Mouse (Mus musculus) retina, embryonic 14.5 days (tissue): ENCODE measurements around the gene Spata18.
A peak's percentile ranks its signal among the peaks of the same experiment; 100 is the strongest.

Source experiments
- DNase-seq: peaks from one replicate; pipeline ENCODE4 v3.0.0-alpha.2; 2015; ENCODE audit warnings: low spot score

The Spata18 gene

DNA sequence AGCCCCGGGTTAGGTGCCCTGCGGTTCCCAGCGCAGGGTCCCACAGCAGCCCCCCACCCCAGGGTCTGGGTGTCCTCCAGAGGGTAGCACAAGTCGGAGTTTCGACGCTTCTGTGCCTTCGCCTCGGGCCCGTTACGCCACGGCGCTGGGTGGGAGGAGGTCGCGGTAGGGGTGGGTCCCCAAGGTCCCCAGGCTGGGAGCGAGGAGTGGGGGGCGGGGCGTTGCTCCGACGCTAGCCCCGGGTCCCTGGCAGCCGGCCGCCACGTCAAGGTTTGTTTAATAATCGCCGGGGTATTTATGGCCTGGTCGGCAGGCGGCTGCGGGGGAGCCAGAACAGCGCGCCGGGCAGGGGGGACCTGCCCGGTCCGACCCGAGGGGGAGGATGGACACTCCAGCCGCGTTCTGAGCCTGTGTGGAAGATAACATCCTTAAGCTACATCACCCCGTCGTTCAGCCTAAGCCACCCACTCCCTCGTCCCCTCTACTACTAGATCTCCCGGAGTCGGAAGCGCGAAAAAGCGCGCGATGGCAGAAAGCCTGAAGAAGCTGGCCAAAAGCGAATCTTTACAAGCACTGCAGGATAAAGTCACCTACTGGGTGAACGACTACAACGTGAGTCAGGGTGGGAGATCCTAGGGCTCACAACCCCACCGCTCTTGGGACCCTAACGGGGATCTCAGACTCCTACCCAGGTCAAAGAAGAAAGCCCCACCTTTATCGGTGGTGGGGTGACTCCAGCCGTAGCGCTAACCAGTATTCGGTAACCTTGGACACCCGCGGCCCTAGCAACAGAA lies at the start of gene Spata18:
Spata18 (plus strand) TSS at position 319 of the 794 bp plus-strand sequence.
- DNase-seq = peak; percentile 54

DNA sequence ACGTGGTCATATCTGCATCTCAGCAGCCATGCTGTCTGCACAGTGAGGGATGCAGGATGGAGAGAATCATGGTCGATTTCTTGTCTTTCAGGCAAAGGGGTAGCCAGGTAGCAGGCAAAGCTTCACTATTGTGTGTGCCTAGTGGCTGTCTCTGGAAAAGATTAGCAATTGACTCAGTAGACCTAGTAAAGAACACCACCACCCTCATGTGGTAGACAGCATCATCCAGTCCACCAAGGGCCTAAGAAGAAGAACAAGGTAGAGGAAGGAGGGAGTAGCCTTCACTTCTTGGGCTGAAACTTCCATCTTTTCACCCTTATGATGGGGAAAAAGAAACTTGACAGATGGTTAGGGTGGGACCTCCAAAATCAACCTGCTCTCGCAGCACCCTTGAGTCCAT lies 48.3 kb upstream of the Spata18 start:
- no peak for DNase-seq

DNA sequence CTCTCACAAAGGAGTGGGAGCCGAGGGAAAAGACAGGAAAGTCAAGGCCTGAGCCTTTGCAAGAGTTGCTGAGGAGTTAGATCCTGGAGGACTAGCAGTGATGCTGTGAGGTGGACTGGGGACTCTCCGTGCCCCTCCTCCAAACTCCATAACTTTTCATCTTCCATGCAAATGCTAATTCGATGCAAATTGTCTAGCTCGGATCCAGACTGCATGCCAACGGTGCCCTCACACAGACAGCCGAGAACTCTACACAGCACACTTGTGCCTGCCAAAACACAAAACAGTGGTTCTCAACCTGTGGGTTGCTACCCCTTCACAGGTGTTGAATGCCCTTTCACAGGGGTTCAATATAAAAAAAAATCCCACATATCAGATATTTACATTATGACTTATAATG lies 46.6 kb upstream of the Spata18 start:
- DNase-seq = no peak

DNA sequence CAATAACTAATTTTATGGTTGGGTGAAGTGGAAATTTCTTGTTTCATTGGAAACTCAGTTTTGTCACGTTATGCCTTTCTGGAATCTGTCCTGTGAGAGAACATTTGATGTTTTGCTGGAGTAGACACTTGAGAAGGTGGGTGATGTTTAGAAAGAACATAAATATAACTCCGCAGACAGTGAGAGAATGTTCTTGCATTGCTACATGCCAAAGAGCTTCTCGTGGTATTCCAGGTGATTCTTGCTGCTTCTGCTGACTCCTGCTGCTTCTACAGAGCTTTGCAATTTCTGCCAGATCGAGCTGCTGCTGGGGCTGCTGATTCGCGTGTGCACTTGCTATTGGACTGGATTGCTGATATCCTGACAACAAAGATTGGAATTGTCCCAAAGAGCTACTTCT lies 46.2 kb upstream of the Spata18 start:
- no peak for DNase-seq

DNA sequence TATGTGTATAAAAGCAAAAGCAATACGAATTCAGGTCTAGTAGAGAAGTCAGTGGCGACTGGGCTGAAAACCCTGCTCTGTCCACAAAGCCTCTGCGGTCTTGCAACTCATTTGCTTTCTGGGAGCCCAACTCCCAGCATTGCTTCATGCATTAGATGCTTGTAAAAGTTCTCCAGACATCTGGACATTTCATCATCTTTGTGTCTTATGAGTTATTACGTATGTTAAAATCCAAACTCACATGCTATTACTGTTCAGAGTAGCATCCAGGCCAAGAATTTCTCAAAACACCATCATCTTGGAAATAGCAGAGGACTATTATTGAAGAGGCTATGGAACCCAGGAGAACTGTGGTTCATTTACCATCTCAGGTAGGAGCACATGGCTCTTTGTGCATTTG lies 40.1 kb upstream of the Spata18 start:
- no peak for DNase-seq

DNA sequence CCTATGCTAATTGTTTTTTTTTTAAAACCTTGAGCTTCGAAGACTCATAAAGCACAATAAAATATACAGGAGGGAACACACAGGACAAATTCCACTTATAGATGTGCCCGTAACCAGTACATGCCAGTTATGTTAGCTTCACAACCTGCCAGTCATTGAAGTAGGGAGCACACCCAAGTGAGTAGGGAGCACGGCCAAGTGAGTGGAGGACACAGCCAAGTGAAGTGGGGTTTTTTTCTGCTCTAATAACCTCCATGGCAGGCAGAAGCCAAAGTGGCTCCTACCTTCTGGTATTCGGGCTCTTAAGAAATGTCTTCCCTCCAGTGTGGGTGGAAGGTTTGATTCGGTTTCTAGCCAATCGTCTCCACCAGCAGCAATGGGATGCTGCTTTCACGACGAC lies 37.9 kb upstream of the Spata18 start:
- DNase-seq = no peak

DNA sequence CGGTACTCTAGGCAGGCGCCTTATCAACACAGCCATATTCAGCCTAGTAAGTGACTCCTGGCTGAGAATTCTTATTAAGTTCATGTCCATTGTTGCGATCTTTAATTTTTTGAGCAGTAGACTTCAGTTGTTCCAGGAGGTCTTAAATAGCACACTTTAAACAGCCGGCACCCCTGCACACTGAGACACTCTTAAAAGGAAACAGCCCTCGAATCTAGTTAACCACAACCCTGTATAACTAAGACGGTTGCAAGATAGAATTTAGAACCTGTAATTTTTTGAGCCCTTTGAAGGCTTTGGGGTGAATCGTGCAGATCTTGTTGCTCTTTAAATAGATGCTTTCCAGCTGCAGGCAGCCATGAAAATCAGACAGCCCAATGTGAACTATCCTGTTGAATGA lies 36.0 kb upstream of the Spata18 start:
- DNase-seq = no peak

DNA sequence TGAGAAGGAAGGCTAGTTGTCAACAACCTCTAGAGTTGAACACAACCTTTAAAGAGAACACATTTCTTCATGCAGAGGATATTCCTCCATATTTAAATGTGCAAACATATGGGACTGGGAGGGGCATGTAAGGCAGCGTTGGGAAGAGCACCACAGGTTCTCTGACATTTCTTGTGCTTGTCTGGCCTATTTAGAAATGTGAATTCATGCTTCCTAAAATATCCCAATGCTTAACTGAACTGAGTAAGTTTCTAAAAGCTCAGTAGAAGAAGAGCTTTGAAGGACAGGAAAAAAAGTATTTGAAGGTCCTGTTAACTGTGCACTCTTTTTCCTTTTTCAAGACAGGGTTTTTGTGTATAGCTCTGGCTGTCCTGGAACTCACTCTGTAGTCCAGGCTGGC lies 32.2 kb upstream of the Spata18 start:
- DNase-seq = no peak

DNA sequence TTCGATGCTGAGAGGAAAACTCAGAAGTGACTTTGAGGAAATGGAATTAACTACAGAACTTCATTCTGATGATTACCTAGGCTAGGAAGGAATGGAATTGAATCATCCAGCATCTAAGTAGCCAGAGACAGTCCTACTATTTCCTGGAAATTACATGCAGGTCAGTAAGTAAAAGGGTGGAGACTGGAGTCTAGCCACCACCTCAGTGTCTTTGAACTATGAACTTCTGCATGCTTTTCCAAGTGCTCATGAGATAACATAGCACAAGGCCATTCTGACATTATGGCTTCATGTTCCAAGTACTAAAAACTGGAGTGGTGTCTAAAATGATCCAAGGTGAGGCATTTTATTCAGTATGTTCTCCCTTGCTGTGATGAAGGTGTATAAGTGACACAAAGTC lies 25.7 kb upstream of the Spata18 start:
- no peak for DNase-seq

DNA sequence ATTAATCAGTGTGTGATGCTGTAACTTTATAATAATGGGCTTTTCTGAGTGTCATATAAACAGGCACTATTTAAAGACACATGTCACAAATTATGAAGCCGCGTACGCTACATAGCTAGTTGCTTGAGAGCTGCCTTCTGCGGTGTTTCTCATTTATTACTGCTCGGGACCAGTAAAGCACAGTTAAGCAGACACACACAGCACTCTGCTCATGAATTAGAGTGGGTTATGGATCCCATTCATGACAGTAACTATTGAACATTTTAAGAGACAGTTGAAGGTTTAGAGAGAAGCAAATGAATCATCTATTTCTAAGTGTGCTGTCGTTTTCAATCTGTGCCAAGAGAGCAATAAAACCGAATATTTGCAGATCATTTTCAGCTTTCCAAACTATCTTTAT lies 24.3 kb upstream of the Spata18 start:
- DNase-seq = no peak

DNA sequence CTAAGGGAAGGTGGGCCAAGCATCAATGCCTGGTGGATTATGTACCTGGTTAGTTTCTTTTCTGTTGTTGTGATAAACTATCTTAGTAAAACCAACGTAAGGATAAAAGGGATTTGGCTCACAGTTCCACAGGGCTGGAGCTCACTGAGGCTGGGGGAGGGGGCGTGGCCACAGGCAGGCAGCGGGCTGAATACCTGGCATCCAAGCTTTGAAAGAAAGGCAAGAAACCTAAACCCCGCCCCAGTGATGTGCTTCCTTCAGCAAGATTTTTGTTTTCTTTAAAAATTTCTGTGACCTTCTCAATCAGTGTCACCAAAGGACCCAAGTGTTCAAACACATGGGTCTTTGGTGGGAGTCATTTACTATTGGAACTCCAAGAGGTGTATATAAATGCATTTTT lies 23.6 kb upstream of the Spata18 start:
- no peak for DNase-seq

DNA sequence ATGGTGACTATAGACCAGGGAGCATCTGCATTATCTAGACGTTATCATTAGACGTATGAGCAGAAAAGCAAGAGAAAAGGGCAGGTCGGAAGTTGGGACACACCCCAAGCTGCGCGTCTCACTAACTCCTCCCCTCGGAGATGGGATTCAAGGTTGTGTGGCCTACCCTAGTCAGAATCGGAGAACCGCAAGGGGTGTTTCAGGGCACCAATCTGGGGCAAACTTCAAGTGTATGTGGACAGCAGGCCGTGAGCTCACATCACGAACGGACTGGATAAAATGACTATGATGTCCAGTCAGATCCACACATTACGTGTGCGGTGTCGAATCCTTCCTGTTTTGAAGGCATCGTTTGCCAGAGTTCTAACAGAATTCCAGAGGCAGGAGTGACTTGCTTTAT lies 23.2 kb upstream of the Spata18 start:
- DNase-seq = no peak

DNA sequence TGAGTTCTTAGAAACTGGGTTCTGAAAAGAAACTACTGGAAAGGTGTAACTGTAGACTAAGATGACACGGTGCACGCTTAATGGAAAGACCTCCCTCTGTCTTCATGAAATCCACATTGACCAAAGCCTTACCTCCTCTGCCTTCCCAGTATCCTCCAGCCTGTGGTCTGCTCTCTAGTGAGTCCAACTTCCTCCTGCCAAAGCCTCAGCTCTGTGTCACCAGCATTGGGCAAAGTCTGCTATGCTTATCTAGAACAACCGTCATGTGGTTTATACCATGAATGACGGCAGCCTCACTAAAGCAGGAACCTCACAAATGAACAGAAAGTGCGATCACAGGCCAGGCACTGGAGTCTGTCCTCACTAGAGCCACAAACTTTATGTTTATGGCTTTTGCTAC lies 21.0 kb upstream of the Spata18 start:
- no peak for DNase-seq

DNA sequence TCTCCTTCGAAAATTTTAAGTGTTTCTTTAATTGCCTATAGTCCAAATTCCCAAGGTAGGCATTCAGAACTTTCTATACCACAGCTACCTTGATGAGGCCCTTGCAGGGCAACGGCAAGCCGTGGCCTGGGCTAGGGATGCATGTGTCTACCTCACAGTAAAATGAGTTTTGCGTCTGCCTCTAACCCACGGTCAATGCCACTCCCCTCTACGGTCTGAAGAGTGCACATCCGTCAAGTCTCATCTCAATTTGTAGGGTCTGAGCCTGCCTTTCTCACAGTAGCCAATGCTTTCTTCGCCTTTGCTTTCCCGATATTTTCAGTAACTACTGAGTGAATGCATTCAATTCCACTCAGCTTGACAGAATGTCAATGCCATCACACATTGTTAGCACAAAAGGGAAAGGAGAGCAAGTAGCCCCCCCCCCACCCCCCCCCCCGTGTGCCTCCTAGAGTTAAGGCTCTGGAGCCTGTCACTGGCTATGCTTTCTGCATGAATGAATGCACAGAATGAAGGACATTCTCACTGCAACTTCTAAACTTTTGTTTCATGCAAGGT lies 20.1 kb upstream of the Spata18 start:
- peak; percentile 68 for DNase-seq

DNA sequence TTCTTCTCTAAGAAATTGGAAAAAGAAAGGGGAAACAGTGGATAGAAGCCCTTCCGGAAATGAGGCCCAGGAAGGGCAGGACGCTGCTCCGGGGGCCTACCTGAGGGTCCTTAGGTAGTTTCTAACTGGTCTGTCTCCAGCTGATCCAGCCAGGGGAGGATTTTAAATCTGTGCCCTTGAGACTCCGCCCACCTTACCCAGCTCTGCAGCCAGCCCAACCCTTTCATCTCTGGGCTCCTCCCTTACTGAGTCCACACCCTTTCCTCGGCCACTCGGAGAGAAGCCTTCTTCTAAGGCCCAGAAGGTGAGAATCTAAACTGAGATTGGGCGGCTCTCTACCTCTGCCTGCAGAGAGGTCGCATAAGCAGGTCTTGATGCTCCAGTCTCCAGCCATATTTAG lies 18.9 kb upstream of the Spata18 start, which contains the start of gene Lrrc66:
Lrrc66 (minus strand) TSS at position 236 of the 400 bp plus-strand sequence.
- DNase-seq = no peak

DNA sequence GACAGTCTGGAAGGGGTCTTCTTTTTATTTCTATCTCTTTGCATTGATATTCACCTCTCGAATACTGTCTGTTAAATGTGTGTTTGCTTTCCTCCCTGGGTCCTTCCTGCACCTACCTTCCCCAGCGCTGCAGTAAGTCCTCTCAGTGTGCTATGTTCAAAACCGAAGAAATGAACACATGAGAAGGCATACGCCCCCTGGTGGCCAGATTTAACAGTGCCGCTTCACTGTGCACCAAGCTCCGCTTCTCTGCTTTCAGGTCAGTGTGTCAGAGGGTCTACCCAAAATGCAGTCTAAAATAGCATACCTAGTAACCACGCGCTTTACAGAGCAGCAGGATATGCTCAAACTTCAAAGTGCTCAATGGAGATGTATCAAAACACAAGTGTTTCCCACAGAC lies 18.0 kb upstream of the Spata18 start:
- peak; percentile 84 for DNase-seq

DNA sequence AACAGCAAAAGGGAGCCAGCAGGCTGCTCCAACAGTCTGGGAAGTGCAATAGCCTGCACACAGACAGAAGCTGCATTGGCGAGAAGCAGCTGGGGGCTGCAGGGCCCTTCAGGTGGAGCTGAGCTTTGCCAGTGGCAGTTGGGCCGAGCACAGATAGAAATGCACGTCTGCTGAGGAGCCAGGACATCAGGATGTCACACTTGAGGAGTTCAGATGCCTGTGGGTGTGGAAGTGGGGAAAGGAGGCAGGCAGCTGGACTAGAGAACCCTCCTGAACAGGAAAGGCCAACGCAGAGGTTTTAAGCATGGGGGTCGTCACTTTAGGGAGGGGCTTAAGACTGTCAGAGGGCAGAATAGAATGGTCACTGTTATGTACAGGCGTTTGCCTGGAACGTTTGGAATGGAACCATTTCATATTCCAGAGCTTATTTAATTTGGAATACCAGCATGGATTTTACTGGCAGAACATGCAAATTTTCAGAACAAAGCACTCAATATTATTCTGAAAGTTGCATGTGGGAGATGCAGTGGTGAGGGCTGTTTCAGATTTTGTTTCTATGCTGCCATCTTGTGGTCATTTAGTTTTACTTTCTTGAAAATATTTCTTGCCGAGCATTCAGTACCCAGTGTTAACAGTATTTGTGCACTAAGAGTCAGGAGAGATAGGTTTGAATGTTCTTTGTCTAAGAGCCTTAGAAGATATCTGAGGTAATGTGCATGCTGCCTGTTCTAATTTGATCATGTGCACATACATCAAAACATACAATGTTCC lies 13.7 kb upstream of the Spata18 start:
- DNase-seq = peak; percentile 88

DNA sequence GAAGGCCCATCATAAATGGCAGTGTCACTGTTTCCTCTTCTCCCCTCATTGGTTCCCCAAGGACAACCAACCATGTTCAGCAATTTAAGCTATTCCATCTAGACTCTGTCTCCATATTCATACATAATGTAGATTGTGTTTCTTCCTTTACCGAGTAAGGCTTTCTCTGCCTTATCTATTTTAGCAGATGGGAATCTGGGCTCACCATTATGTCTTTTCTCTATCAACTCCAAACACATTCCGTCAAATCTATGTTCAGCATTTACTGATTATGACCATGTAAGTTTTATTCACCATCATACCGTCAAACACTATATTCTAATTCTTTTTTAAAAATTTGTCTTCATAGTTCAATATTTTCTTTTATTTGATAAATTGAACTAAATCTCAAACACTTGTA lies 10.1 kb upstream of the Spata18 start:
- DNase-seq = no peak

DNA sequence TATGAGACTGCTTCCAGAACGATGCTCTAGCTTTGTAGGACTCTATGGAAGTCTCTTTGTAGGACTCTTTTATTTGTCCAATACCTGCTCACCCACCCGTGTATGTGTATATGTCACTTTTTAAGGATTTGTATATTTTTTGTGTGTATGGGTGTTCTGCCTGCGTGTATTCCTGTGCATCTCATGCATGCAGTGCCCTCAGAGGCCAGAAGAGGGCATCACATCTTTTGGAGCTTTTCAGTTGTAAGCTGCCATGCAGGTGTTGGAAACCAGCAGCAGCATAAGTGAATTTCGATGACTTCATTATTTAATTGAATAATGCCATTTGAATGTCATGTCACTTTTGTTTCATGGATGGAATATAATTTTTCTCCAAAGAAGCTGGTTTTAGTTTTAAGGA lies 9.1 kb upstream of the Spata18 start:
- DNase-seq = peak; percentile 50

DNA sequence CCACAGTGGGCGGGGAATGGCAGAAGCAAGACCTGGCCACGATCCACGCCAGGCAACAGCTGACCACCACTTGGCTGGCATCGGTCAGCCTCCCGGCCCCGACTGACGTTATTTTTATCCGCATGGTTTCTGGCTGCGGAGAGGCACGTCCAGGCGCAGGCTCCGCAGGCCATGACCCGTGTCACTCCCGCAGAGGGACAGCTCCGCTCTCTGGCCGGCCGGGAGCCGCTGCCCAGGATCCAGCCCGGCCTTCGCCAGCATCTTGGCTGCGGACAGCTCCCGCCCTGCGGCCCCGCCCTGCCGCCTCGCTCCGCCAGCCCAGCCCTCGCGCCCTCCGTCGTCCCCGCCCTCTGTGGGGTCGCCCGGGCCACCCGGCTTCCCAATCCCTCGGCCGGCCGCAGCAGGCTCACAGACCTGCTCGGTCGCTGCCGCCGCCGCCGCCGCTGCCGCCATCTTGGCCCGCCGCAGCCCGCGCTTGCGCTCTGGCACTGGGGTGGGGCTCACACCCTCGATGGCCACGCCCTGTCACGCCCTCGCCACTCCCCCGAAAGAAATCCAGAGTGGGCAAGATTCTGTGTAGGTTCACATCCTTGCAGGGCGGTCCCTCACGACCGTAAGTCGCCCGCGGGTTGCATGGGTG lies 3.8 kb upstream of the Spata18 start, which contains the start of gene Sgcb:
Sgcb (minus strand) TSS at position 530 of the 640 bp plus-strand sequence.
- DNase-seq = peak; percentile 85

DNA sequence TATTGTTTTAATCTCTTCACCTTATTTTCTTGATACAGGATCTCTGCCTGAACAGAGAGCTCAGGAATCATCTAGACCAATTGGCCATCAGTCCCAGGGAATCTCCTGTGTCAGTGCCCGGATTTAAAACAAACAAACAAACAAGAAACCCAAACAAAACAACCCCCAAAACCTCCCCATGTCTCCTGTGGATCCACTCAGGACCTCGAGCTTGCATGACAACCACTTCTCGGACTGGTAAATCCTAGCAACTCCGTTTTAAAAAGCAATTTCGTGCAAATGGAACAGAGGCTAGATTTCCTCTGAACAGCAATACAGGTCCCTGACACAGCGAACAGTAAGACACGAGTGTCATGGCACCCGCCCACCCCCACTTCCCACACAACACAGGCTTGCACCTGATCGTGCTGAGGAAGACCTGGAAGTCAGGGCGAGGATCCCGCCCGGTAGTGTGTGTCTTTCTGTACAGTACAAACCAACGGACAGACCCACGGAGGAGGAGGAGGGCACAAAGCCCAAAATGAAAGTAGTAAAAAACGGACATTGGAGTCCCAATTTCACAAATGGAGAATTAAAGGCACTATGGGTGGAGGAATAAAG lies 714 bp upstream of the Spata18 start:
- peak; percentile 38 for DNase-seq

DNA sequence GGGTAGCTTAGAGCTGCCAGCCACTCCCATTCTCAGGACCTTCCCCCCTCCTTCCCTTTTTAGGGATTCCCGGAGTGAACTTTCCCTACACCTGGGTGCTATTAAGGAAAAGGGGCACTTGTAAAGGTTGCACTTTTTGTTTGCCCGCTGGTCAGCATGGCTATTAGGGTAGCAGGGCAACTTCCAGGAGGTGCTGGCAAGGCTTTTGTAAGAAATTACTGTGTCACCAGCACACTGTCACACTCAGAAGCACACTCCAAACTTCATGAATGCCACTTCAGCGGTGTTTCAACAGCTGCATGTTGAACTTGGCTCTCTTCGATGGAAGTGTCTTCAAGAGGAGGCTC lies 649 bp downstream of the Spata18 start:
- no peak for DNase-seq
